Mouse (Mus musculus): ENCODE data around the gene Pmel. TPM values are rescaled to one million over a fixed set of nuclear protein-coding genes. Genes with fewer than 3 reads are reported as not detected.
A peak's percentile ranks its signal among the peaks of the same experiment; 100 is the strongest.

The Pmel gene
- polyA plus RNA-seq, 1 experiment from 2014 or later = 5.8 TPM

GRCm38 (mm10) chr10:128748252-128748864 is 44.4 kb downstream of the Pmel start:
- H3K4me1 ChIP-seq (replicated peaks; ENCODE audit: control insufficient read depth, insufficient read depth, low read length) = 0 out of 2 replicates have a peak, but pooled peaks cover 6% of the 10 kb centered on the region
- ATAC-seq (ENCODE audit: low FRiP score) (peak; percentile 94), DNase-seq (ENCODE audit: low spot score) (peak; percentile 94)
- H3K4me3 ChIP-seq (ENCODE audit: low read depth, low read length) = peak overlapping the region; percentile 76
- peak overlapping the region; percentile 68 for H3K9ac ChIP-seq (ENCODE audit: low read depth, low read length)
- WGBS = under 1% methylated on average over 37 of the region's 37 CpGs
- H3K9me3 ChIP-seq (ENCODE audit: control insufficient read depth, low read length) = no peaks in the 10 kb centered on the region
- H3K36me3 ChIP-seq (ENCODE audit: control insufficient read depth, insufficient read depth, low read length) = no peaks in the 10 kb centered on the region
- peaks cover 15% of the 10 kb centered on the region for H3K27me3 ChIP-seq (ENCODE audit: control insufficient read depth, insufficient read depth, low read length)
- H3K27ac ChIP-seq (ENCODE audit: low read depth, low read length) = peak overlapping the region; percentile 96
- peak overlapping the region; percentile 81 for H3K4me2 ChIP-seq (replicated peaks; ENCODE audit: low read depth, low read length)

Other genes with a start within 250 kb of the Pmel start
- gene Smarcc2, start 244.9 kb upstream of the Pmel start, polyA plus RNA-seq (2014; fragmentation: Nextera tagmentation; extraction: Ambion mirVana) = 126 and 170 TPM in 2 replicates
- gene Myl6, start 210.1 kb upstream of the Pmel start, polyA plus RNA-seq (2014; fragmentation: Nextera tagmentation; extraction: Ambion mirVana) = 742 and 751 TPM in 2 replicates
- 3.3 and 4.2 TPM in 2 replicates for gene Myl6b, start 205.5 kb upstream of the Pmel start, polyA plus RNA-seq (2014; fragmentation: Nextera tagmentation; extraction: Ambion mirVana)
- 12.6 and 15.7 TPM in 2 replicates for gene Esyt1, start 178.3 kb upstream of the Pmel start, polyA plus RNA-seq (2014; fragmentation: Nextera tagmentation; extraction: Ambion mirVana)
- gene Zc3h10, start 156.4 kb upstream of the Pmel start, polyA plus RNA-seq (2014; fragmentation: Nextera tagmentation; extraction: Ambion mirVana) = 14.1 and 15.0 TPM in 2 replicates
- 2,785 and 2,836 TPM in 2 replicates for gene Rpl41, start 154.9 kb upstream of the Pmel start, polyA plus RNA-seq (2014; fragmentation: Nextera tagmentation; extraction: Ambion mirVana)
- 220 and 243 TPM in 2 replicates for gene Pa2g4, start 138.2 kb upstream of the Pmel start, polyA plus RNA-seq (2014; fragmentation: Nextera tagmentation; extraction: Ambion mirVana)
- 4.6 and 7.0 TPM in 2 replicates for gene Erbb3, start 114.5 kb upstream of the Pmel start, polyA plus RNA-seq (2014; fragmentation: Nextera tagmentation; extraction: Ambion mirVana)
- gene Rps26, start 77.4 kb upstream of the Pmel start, polyA plus RNA-seq (2014; fragmentation: Nextera tagmentation; extraction: Ambion mirVana) = 596 and 615 TPM in 2 replicates
- gene Ikzf4, start 58.2 kb upstream of the Pmel start, polyA plus RNA-seq (2014; fragmentation: Nextera tagmentation; extraction: Ambion mirVana) = 4.3 and 4.9 TPM in 2 replicates
- gene Suox, start 30.1 kb upstream of the Pmel start, polyA plus RNA-seq (2014; fragmentation: Nextera tagmentation; extraction: Ambion mirVana) = 12.0 and 14.8 TPM in 2 replicates
- 76.0 and 83.0 TPM in 2 replicates for gene Rab5b, start 7.9 kb upstream of the Pmel start, polyA plus RNA-seq (2014; fragmentation: Nextera tagmentation; extraction: Ambion mirVana)
- 75.2 and 86.5 TPM in 2 replicates for gene Cdk2, start 836 bp downstream of the Pmel start, polyA plus RNA-seq (2014; fragmentation: Nextera tagmentation; extraction: Ambion mirVana)
- 5.0 and 6.2 TPM in 2 replicates for gene Dgka, start 40.7 kb downstream of the Pmel start, polyA plus RNA-seq (2014; fragmentation: Nextera tagmentation; extraction: Ambion mirVana)
- 44.5 and 48.3 TPM in 2 replicates for gene Pym1, start 43.7 kb downstream of the Pmel start, polyA plus RNA-seq (2014; fragmentation: Nextera tagmentation; extraction: Ambion mirVana)
- 0.27 and 0.49 TPM in 2 replicates for gene Mmp19, start 86.7 kb downstream of the Pmel start, polyA plus RNA-seq (2014; fragmentation: Nextera tagmentation; extraction: Ambion mirVana)
- 31.8 and 34.7 TPM in 2 replicates for gene Dnajc14, start 99.9 kb downstream of the Pmel start, polyA plus RNA-seq (2014; fragmentation: Nextera tagmentation; extraction: Ambion mirVana)
- 14.2 and 16.3 TPM in 2 replicates for gene Tmem198b, start 100.2 kb downstream of the Pmel start, polyA plus RNA-seq (2014; fragmentation: Nextera tagmentation; extraction: Ambion mirVana)
- 282 and 286 TPM in 2 replicates for gene Sarnp, start 113.1 kb downstream of the Pmel start, polyA plus RNA-seq (2014; fragmentation: Nextera tagmentation; extraction: Ambion mirVana)
- 64.8 and 66.4 TPM in 2 replicates for gene Ormdl2, start 117.5 kb downstream of the Pmel start, polyA plus RNA-seq (2014; fragmentation: Nextera tagmentation; extraction: Ambion mirVana)
- gene Gdf11, start 187.5 kb downstream of the Pmel start, polyA plus RNA-seq (2014; fragmentation: Nextera tagmentation; extraction: Ambion mirVana) = 10.5 and 11.5 TPM in 2 replicates
- gene Cd63, start 196.8 kb downstream of the Pmel start, polyA plus RNA-seq (2014; fragmentation: Nextera tagmentation; extraction: Ambion mirVana) = 215 and 216 TPM in 2 replicates
- gene Rdh5, start 218.7 kb downstream of the Pmel start, polyA plus RNA-seq (2014; fragmentation: Nextera tagmentation; extraction: Ambion mirVana) = 11.6 and 12.1 TPM in 2 replicates
- 260 and 269 TPM in 2 replicates for gene Bloc1s1, start 219.8 kb downstream of the Pmel start, polyA plus RNA-seq (2014; fragmentation: Nextera tagmentation; extraction: Ambion mirVana)
- gene Itga7, start 229.6 kb downstream of the Pmel start, polyA plus RNA-seq (2014; fragmentation: Nextera tagmentation; extraction: Ambion mirVana) = 1.7 and 3.0 TPM in 2 replicates

Data from hindbrain, embryonic 11.5 days (tissue).